Mouse (Mus musculus) embryonic fibroblast, embryonic 13.5 days (primary cell): ENCODE data around the gene Sv2c.

Experiments
- CTCF ChIP-seq: IDR thresholded peaks from 2 replicates; pipeline ENCODE4 v1.5.1; 2011; ENCODE audit warnings: mild to moderate bottlenecking, control low read depth, low read length, moderate library complexity, borderline replicate concordance; ENCODE audit not compliant: insufficient read depth
- POLR2A ChIP-seq: IDR thresholded peaks from 2 replicates; pipeline ENCODE4 v1.6.1; 2011; ENCODE audit warnings: low read depth, mild to moderate bottlenecking, control low read depth, low read length, moderate library complexity

- no peak for TF ChIP-seq CTCF
- no peak for TF ChIP-seq POLR2A
Observed at GRCm38 (mm10) chr13:95966791-95967190, 165.6 kb downstream of the Sv2c start.
